Mouse (Mus musculus): ENCODE data around the gene Ropn1. TPM values are rescaled to one million over a fixed set of nuclear protein-coding genes. Genes with fewer than 3 reads are reported as not detected.
"Not testable (repeated sequence)": the region's sequence is repeated elsewhere in the genome, so short reads cannot be mapped to it uniquely, and the experiment has no call there.

Ropn1 gene
- polyA plus RNA-seq, 1 experiment from 2014 or later: not detected

GRCm38 (mm10) chr16:34643511-34644259 is 6.0 kb upstream of the Ropn1 start:
- no peaks in the 10 kb centered on the region; the same call in 1 of the 2 replicates for H3K4me1 ChIP-seq (ENCODE audit: control insufficient read depth, insufficient read depth, low read length)
- WGBS: 48% methylated on average over 8 of the region's 8 CpGs
- H3K4me2 ChIP-seq (ENCODE audit: low read depth, low read length): no peak overlapping the region
- H3K36me3 ChIP-seq (ENCODE audit: control insufficient read depth, insufficient read depth, low read length): no peaks in the 10 kb centered on the region
- H3K9ac ChIP-seq (ENCODE audit: low read depth, low read length): no peak overlapping the region
- no peaks in the 10 kb centered on the region for H3K9me3 ChIP-seq (ENCODE audit: control insufficient read depth, low read length)
- H3K4me3 ChIP-seq (ENCODE audit: low read length): no peak overlapping the region
- H3K27ac ChIP-seq (ENCODE audit: low read length): no peak overlapping the region
- ATAC-seq: no peak
- no peaks in the 10 kb centered on the region for H3K27me3 ChIP-seq (replicated peaks; ENCODE audit: control insufficient read depth, insufficient read depth, low read length)

DNA sequence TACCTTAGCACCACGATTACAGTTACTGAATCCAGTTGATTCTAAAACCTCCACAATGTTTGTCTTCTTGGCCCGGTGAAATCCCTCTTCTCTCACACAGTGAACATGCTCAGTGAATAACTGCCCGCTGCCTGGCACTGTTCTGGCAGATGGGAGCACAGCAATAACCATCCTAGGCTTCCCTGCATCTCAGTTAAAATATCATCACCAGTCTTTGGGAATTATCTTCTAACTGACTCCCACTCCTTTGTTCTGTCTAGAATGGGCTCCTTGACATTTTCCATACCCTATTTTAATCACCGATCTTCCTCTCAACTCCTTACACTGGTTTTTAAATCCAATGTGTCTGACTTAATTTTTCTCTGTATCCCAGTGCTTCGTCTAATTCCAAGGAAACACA is 3.3 kb downstream of the Ropn1 start:
- H3K9me3 ChIP-seq (ENCODE audit: control insufficient read depth, low read length): no peaks in the 10 kb centered on the region
- H3K27me3 ChIP-seq (replicated peaks; ENCODE audit: control insufficient read depth, insufficient read depth, low read length): no peaks in the 10 kb centered on the region
- ATAC-seq: no peak
- no peaks in the 10 kb centered on the region for H3K36me3 ChIP-seq (ENCODE audit: control insufficient read depth, insufficient read depth, low read length)
- no peak overlapping the region for H3K27ac ChIP-seq (ENCODE audit: low read length)
- H3K4me2 ChIP-seq (ENCODE audit: low read depth, low read length): no peak overlapping the region
- no peak overlapping the region for H3K9ac ChIP-seq (ENCODE audit: low read depth, low read length)
- peaks cover 2% of the 10 kb centered on the region; the same call in 1 of the 2 replicates for H3K4me1 ChIP-seq (ENCODE audit: control insufficient read depth, insufficient read depth, low read length)
- WGBS: 82% methylated on average over 5 of the region's 5 CpGs
- no peak overlapping the region for H3K4me3 ChIP-seq (ENCODE audit: low read length)

DNA sequence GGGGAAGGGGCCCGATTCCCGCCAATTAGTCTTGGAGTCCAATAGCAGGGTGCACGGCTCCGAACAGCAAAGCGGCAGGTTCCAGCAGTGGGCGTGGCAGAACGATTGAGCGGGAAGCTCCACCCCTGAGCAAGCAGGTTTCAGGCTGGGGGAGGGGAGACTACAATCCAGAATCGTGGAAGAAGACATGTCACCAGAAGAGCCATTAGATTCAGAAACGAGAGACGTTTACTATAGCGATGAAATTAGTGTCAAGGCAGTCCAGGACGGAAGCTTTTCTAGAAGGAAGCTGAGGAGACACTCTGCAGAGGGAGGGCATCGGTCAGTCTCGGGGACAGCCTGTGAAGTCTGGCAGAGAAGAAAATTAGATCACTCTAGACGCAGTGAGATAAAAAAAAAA is 7.8 kb downstream of the Ropn1 start:
- Histone ChIP-seq H3K9ac (ENCODE audit: low read depth, low read length) (peak overlapping the region; percentile 29; the same call in 1 of the 2 replicates), H3K4me2 (ENCODE audit: low read depth, low read length) (peak overlapping the region; percentile 63), H3K4me3 (ENCODE audit: low read length) (peak overlapping the region; percentile 42)
- H3K9me3 ChIP-seq (ENCODE audit: control insufficient read depth, low read length); H3K4me1 ChIP-seq (ENCODE audit: control insufficient read depth, insufficient read depth, low read length); H3K27ac ChIP-seq (ENCODE audit: low read length); H3K36me3 ChIP-seq (ENCODE audit: control insufficient read depth, insufficient read depth, low read length); ATAC-seq; H3K27me3 ChIP-seq (replicated peaks; ENCODE audit: control insufficient read depth, insufficient read depth, low read length): not testable (repeated sequence)
- WGBS: 2% methylated on average over 16 of the region's 16 CpGs

DNA sequence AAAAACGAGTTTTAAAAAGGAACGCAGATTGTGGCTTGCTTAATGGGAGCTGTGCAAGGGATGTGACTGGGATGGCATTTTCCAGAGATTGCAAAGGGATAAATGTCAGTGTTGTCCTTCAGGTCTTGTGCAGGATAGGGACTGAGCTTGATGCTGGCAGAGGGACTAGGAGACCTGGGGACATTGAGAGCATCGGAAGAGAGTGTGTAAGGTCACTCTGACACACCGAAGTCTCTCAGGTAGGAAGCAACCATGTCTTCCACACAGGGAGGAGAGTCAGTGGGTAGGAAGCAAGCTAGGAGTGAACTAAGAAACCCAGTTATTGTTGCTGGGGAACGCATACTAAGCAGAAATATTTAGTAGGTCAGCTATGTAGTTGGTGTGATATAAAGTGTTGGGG is 8.3 kb downstream of the Ropn1 start:
- H3K4me3 ChIP-seq (ENCODE audit: low read length): peak overlapping the region; percentile 42
- no peaks in the 10 kb centered on the region for H3K36me3 ChIP-seq (ENCODE audit: control insufficient read depth, insufficient read depth, low read length)

DNA sequence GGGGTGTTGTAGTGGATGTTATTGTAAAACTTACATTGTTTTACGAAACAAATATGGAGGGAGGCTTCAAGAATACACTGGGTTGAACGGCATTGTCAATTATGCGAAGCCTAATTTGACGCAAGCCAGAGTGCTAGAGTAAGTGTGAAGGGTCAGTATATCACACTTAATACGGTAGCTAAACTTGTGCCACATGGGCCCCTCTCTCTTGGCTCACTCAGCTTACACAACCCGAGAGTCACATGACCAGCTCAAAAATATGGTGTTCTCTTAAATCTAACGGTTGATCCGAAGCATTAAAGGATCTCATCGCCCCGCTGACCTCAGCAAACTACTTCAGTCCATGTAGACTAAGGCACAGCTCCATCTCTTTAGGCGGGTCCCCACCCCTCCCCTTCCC is 8.7 kb downstream of the Ropn1 start:
- H3K9ac ChIP-seq (ENCODE audit: low read depth, low read length): no peak overlapping the region
- H3K27ac ChIP-seq (ENCODE audit: low read length): no peak overlapping the region
- ATAC-seq: peak; percentile 42; the same call in 1 of the 2 replicates
- no peaks in the 10 kb centered on the region for H3K27me3 ChIP-seq (replicated peaks; ENCODE audit: control insufficient read depth, insufficient read depth, low read length)
- peaks cover 3% of the 10 kb centered on the region; the same call in 1 of the 2 replicates for H3K4me1 ChIP-seq (ENCODE audit: control insufficient read depth, insufficient read depth, low read length)
- H3K4me2 ChIP-seq (ENCODE audit: low read depth, low read length): peak overlapping the region; percentile 63
- no peaks in the 10 kb centered on the region for H3K9me3 ChIP-seq (ENCODE audit: control insufficient read depth, low read length)
- H3K36me3 ChIP-seq (ENCODE audit: control insufficient read depth, insufficient read depth, low read length): no peaks in the 10 kb centered on the region
- 36% methylated on average over 11 of the region's 11 CpGs for WGBS
- no peak overlapping the region for H3K4me3 ChIP-seq (ENCODE audit: low read length)

More for the DNA sequence above, 8.3 kb downstream of the Ropn1 start:
- peaks cover 3% of the 10 kb centered on the region; the same call in 1 of the 2 replicates for H3K4me1 ChIP-seq (ENCODE audit: control insufficient read depth, insufficient read depth, low read length)
- peak overlapping the region; percentile 63 for H3K4me2 ChIP-seq (ENCODE audit: low read depth, low read length)
- H3K27me3 ChIP-seq (replicated peaks; ENCODE audit: control insufficient read depth, insufficient read depth, low read length): no peaks in the 10 kb centered on the region
- H3K9me3 ChIP-seq (ENCODE audit: control insufficient read depth, low read length): no peaks in the 10 kb centered on the region
- H3K27ac ChIP-seq (ENCODE audit: low read length): no peak overlapping the region
- 30% methylated on average over 5 of the region's 5 CpGs for WGBS
- no peak for ATAC-seq
- H3K9ac ChIP-seq (ENCODE audit: low read depth, low read length): peak overlapping the region; percentile 29; the same call in 1 of the 2 replicates

DNA sequence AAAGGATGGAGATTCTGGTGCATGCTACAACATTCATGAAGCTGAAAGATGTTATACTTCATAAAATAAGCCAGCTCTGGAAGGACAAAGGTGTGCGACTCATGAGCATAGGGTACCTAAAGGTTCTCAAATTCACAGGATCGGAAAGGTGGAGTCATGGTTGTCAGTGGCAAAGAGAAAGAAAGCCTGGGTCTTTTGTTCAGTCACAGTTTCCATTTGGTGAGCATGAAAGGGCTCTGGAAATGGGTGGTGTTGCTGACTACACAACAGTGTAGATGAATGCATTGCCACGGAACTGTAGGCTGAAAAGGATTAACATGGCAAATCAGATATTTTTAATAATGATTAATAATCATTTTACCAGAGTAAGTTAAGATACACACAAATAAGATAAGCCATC is 14.8 kb downstream of the Ropn1 start:
- H3K4me1 ChIP-seq (ENCODE audit: control insufficient read depth, insufficient read depth, low read length): peaks cover 3% of the 10 kb centered on the region; the same call in 1 of the 2 replicates
- ATAC-seq: no peak
- H3K27me3 ChIP-seq (replicated peaks; ENCODE audit: control insufficient read depth, insufficient read depth, low read length): peaks cover 7% of the 10 kb centered on the region; the same call in 1 of the 2 replicates
- no peak overlapping the region for H3K27ac ChIP-seq (ENCODE audit: low read length)
- H3K36me3 ChIP-seq (ENCODE audit: control insufficient read depth, insufficient read depth, low read length): no peaks in the 10 kb centered on the region
- H3K9me3 ChIP-seq (ENCODE audit: control insufficient read depth, low read length): no peaks in the 10 kb centered on the region
- 90% methylated on average over 3 of the region's 3 CpGs for WGBS
- H3K4me3 ChIP-seq (ENCODE audit: low read length): no peak overlapping the region
- H3K4me2 ChIP-seq (ENCODE audit: low read depth, low read length): no peak overlapping the region
- no peak overlapping the region for H3K9ac ChIP-seq (ENCODE audit: low read depth, low read length)

GRCm38 (mm10) chr16:34667031-34667726 is 17.5 kb downstream of the Ropn1 start:
- Histone ChIP-seq H3K36me3 (ENCODE audit: control insufficient read depth, insufficient read depth, low read length) (no peaks in the 10 kb centered on the region), H3K27me3 (replicated peaks; ENCODE audit: control insufficient read depth, insufficient read depth, low read length) (peaks cover 7% of the 10 kb centered on the region; the same call in 1 of the 2 replicates), H3K9me3 (ENCODE audit: control insufficient read depth, low read length) (no peaks in the 10 kb centered on the region), H3K4me3 (ENCODE audit: low read length) (peak overlapping the region; percentile 21), H3K27ac (ENCODE audit: low read length) (no peak overlapping the region), H3K4me2 (ENCODE audit: low read depth, low read length) (peak overlapping the region; percentile 56), H3K9ac (ENCODE audit: low read depth, low read length) (0 out of 2 replicates have a peak overlapping the region, but pooled peaks have one; percentile 17), H3K4me1 (ENCODE audit: control insufficient read depth, insufficient read depth, low read length) (peaks cover 3% of the 10 kb centered on the region; the same call in 1 of the 2 replicates)
- 12% methylated on average over 20 of the region's 20 CpGs for WGBS
- ATAC-seq: peak; percentile 66

GRCm38 (mm10) chr16:34668341-34668740 is 18.6 kb downstream of the Ropn1 start:
- Histone ChIP-seq H3K4me1 (ENCODE audit: control insufficient read depth, insufficient read depth, low read length) (peaks cover 3% of the 10 kb centered on the region; the same call in 1 of the 2 replicates), H3K27ac (ENCODE audit: low read length) (no peak overlapping the region), H3K36me3 (ENCODE audit: control insufficient read depth, insufficient read depth, low read length) (no peaks in the 10 kb centered on the region), H3K27me3 (replicated peaks; ENCODE audit: control insufficient read depth, insufficient read depth, low read length) (peaks cover 7% of the 10 kb centered on the region; the same call in 1 of the 2 replicates), H3K9me3 (ENCODE audit: control insufficient read depth, low read length) (no peaks in the 10 kb centered on the region), H3K9ac (ENCODE audit: low read depth, low read length) (no peak overlapping the region), H3K4me2 (ENCODE audit: low read depth, low read length) (no peak overlapping the region), H3K4me3 (ENCODE audit: low read length) (no peak overlapping the region)
- WGBS: 72% methylated on average over 9 of the region's 9 CpGs
- ATAC-seq: no peak

DNA sequence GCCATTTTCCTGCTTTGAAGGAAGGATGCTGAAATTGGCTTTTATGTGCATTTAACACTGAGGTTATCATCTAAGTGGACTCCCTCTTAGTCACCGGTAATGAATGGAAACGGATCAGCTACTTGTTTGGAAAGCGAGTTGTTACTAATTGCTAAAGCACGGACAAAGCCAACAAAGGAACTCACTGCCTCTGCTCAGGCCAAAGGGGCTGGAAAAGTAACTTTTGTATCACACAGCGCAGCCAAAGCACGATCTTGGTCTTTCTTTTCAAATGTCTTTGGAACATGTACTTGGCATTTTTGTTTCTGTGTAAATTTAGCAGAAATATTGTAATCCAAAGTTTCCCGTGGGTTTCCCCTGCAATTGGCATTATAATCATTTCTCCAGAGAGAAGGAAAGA is 22.2 kb downstream of the Ropn1 start:
- Histone ChIP-seq H3K4me3 (ENCODE audit: low read length) (no peak overlapping the region), H3K4me1 (ENCODE audit: control insufficient read depth, insufficient read depth, low read length) (peaks cover 3% of the 10 kb centered on the region; the same call in 1 of the 2 replicates), H3K9ac (ENCODE audit: low read depth, low read length) (no peak overlapping the region), H3K36me3 (ENCODE audit: control insufficient read depth, insufficient read depth, low read length) (no peaks in the 10 kb centered on the region), H3K4me2 (ENCODE audit: low read depth, low read length) (no peak overlapping the region), H3K27ac (ENCODE audit: low read length) (no peak overlapping the region), H3K9me3 (ENCODE audit: control insufficient read depth, low read length) (no peaks in the 10 kb centered on the region), H3K27me3 (replicated peaks; ENCODE audit: control insufficient read depth, insufficient read depth, low read length) (0 out of 2 replicates have a peak, but pooled peaks cover 4% of the 10 kb centered on the region)
- no peak for ATAC-seq
- WGBS: 70% methylated on average over 7 of the region's 7 CpGs
